Mouse (Mus musculus) CD4-positive, CD25-positive, alpha-beta regulatory T cell, adult 2 months (primary cell): Measurements from ENCODE around the gene B3gnt5.

Source experiments
- DNase-seq: peaks from one replicate; pipeline ENCODE4 v3.0.0-alpha.2; 2012; ENCODE audit warnings: low read depth, low spot score

Gene B3gnt5

DNA sequence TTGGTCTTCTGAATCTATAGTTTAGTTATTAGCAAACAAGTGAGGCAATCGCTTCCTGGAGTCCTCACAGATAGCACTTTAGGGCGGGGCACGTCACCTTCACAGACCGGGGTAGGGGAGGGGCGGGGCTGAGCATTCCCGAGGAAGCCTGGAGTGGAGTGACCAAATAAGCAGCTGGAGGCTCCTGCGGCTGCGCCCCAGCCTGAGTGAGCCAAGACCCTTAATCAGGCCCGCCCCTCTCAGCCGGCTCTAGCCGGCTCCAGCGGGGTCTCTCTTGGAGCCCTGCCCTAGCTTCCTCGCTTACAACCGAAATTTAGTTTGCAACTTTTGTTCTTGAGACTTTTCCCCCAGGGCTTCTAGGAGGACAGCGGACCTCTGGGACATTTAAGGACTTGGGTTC lies at the start of gene B3gnt5:
Gene B3gnt5 (plus strand): TSS at position 135 of the 400 bp plus-strand sequence.
- peak; percentile 71 for DNase-seq

DNA sequence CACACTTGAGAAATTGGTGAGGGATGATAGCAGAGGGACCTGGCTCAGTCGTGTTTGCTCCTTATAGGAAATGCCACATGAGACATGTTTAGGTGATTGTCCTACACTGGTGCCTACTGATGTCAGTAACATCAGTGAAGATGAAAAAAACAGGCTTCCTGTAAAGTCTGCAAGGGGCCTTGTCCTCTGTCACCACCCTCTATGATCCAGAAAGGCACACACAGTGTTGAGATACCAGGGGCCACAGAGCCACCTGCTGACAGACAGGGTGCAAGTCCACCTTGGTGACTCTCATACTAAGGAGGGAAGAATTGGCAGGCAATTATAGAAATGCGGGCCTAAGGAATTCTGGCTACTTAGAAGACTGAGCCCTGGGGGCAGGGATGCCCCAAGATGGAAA lies 39.0 kb upstream of the B3gnt5 start:
- DNase-seq = no peak

DNA sequence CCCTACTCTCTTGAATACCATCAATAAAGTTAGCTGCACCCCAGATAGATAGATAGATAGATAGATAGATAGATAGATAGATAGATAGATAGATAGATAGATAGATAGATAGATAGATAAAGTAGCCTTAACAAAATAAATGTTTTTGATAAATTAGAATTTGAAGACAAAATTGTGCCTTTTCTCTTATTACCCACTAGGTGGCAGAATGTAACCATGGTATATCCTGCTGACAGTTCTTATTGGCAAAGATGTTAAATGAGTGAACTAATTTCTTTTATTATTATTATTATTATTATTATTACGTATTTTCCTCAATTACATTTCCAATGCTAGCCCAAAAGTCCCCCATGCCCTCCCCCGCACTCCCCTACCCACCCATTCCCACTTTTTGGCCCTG lies 35.9 kb upstream of the B3gnt5 start:
- DNase-seq = peak; percentile 57

DNA sequence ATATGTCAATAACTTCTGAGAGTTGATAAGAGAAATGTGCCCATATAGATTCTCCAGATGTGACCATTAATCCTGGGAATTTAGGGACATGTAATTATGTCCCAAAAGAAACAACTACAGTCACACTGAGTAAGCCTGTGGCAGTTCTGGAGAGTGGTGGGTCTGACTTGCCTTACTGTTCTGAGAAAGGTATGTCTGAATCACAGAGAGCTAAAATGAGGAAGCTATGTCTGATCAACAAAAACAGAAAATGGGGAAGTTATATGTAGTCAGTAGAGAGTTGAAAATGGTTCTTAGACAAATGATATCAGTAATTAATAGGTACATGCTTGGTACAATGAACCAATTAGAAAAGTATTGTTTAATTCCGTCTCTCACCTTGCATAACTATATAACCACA lies 27.1 kb upstream of the B3gnt5 start:
- DNase-seq = no peak

DNA sequence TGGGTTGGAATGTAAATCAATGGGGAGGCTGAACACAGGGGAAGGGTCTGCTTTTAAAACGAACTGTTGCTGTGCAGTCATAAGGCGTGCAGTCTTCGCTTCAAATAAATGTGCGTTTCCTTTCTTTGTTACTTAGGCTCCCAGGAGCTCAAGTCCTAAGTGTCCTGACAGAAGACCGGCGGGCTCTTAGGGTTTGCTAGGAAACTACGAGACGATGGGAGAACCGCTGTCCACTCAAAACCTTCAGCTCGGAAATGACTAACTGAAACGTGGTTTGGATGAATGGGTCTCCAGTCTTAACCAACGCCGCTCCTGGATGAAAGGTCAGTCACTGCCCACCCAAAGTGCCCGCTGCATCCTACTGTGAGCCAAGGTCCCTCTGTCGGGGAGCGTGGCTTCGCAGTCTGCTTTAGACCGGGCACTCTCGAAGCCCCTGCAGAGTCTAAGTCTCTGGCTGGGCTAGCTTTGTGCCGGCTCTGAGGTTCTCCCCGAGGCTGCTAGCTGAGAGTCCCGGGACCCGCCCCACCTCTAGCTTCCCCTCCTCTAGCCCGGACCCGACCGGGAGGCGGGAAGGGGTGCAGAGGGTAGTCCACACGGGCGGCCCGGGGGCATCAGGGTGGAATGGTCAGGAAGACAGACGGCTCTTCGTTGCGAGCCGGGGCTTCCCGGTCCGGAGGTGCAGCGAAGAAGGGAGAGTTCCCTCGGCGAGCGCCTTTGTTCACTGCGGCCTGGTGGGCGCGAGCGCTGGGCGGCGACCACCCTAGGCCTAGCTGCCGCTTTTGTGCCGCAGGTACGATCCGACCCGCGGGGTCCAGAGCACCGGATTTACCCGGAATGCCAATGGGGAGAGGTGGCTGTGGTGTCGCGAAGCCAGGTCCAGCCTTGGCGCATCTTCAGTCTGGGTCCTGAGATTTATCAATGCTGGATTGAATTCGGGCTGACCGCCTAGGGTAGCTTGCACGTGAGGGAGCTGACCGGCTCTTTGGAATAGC lies 793 bp downstream of the B3gnt5 start:
- peak; percentile 46 for DNase-seq

DNA sequence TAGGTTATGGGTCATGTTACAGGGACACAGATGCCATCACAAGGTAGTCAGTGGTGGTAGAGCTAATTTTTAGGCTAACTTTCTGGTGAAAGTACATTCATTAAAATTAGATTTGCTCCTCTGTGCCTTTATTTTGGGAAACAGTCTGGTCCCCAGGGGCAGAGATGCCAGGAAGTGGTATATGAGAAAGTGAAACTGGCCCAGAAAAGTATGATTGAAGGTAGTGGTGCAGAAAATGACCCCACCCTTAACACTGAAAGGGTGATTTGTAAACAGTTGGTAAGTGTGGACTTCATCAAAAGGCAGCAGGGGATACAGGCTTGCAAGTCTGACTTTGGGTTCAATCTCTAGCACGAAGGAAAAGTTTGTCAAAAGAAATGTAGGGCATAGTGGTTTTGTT lies 1.7 kb downstream of the B3gnt5 start:
- DNase-seq = peak; percentile 42

DNA sequence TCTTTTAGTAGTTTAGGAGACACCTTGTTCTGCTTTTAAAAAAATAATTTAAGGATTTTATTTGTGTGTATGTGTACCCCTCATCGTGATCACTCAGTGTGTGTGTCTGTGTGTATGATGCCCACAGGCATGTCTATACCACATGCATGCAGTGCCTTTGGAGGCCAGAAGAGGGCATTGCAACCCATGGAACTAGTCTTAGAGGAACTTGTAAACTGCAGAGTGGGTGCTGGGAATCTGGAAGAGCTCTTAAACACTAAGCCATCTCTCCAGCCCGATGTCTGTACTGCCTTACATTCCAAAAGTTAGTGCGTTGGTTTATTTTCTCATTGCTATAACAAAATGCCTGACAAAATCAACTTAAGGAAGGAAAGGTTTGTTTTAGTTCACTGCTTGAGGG lies 6.1 kb downstream of the B3gnt5 start:
- DNase-seq = peak; percentile 15

DNA sequence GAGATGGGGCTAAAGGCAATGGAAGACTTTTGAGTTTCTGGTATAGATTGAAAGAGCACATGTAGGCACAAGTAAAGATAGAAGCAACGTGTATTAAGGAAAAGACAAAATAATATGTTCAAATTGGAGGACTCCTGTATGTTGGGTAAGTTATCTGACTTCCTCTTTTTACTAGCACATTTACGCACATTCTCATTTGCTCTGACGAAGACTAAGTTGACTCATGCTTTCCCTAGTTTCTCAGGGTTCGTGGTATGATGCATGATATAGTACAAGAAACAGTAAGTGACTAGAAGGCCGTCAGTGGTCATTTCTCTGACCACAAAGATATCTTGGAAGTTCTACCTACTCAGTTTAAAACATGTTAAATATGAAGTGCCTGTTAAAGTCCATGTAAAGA lies 8.0 kb downstream of the B3gnt5 start:
- no peak for DNase-seq

DNA sequence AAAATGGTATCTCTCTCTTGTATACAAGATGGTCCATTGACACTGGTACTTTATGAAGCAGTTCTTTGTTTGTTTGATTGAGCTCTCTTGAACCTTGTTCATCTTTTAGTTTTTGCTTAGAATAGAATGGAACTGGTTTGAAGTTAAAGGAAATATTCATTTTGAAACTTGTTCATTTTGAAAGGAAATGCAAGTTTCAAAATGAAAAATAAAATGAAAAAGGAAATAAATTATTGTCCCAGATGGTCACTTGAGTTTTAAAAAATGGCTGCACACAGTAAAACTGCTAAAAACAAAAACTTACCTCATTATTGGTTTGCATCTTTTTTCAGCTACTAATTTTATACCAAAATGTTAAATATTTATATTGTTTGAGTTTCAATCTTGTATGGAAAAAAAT lies 12.0 kb downstream of the B3gnt5 start:
- DNase-seq = no peak

DNA sequence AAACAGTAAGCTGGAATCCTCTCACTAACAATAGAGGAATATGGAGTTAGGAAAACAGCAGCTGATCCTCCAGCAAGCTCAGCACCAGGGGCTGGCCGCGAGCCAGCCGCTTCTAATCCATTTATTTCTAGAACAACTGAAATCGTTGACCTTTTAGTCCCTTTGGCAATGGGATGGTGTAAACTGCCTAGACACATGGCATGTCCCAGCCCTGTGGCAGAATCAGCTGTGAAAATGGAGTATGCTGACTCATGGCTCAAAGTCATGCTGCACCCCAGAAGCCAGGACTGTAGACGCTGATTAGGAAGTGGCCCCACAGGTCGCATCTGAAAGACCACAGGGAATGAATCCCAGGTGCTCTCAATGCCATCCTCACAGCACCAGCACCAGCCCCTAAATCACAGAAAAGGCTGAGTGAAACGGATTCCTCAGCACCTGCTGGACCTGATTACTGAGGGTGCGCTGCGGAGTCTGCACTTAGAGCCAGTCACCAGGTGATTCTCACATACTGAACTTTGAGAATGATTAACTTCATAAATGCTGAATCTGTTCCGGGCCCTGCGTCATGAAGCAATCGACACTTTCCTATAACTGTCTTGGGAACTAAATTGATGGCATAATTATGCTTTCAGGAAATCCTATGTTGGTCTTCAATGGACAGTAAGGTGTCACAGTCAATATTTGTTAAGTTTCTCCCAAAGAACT lies 26.5 kb downstream of the B3gnt5 start:
- no peak for DNase-seq

DNA sequence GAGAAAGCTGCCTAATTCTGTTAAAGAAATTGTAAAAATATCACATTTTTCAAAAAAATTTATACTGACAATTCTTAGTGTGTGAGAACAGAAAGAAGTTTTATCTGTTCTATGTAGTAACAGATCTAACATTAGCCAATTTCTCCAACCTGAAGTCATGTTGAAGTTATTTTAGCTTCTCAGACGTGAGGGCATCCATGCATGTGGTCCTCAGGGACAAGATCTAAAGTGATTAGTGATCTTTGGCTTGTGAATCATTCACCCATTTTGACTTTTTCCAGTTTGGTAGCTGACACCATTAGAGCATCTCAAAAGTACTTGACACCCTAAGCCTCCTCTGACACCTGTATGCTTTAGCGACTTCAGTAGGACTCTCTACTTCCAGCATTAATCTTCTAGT lies 29.9 kb downstream of the B3gnt5 start:
- no peak for DNase-seq

DNA sequence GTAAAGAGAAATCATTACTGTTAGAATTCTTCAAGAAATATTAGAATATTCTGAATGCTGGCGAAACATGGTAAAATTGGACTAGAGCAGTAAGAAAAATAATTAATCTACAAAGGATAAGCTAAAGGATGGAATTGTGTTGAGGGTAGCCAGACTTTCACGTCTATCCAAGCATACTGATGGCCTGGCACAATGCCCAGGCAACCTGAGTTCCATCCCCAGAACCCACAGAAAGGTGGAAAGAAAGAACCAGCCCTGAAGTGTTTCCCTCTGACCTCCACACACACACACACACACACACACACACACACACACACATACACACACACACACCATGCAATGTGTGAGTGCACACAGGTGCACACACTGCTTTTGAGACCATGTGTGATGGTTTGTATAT lies 58.8 kb downstream of the B3gnt5 start:
- DNase-seq = no peak
